Mouse (Mus musculus) lung, embryonic 16.5 days (tissue): ENCODE measurements around the gene Nos2. TPM values are rescaled to one million over a fixed set of nuclear protein-coding genes. Genes with fewer than 3 reads are reported as not detected.

Experiments
- ATAC-seq: fragments of 200-750 bp; cut with Nextera tagmentation; 2 replicates; pipeline ENCODE4 v1.8.0; 2017; ENCODE audit warnings: low read depth, mild to moderate bottlenecking, moderate library complexity
- H3K27ac ChIP-seq: fragments of 300-500 bp; sonication (generic); 2 replicates; pipeline ENCODE4 v1.5.1; 2014; ENCODE audit warnings: mild to moderate bottlenecking, control low read depth, low read length
- H3K27me3 ChIP-seq: fragments of 300-500 bp; sonication (generic); 2 replicates; pipeline ENCODE4 v1.6.1; 2014; ENCODE audit warnings: low read depth, low read length, mixed read lengths; ENCODE audit not compliant: control insufficient read depth, insufficient read depth
- H3K36me3 ChIP-seq: fragments of 300-500 bp; sonication (generic); 2 replicates; pipeline ENCODE4 v1.6.1; 2014; ENCODE audit warnings: low read length; ENCODE audit not compliant: control insufficient read depth, insufficient read depth
- H3K4me1 ChIP-seq: fragments of 300-500 bp; sonication (generic); replicated peaks from 2 replicates; pipeline ENCODE4 v1.6.1; 2014; ENCODE audit warnings: low read length, mixed read lengths; ENCODE audit not compliant: control insufficient read depth, insufficient read depth
- H3K4me2 ChIP-seq: fragments of 300-500 bp; sonication (generic); 2 replicates; pipeline ENCODE4 v1.6.1; 2014; ENCODE audit warnings: low read depth, low read length, control low read depth
- H3K4me3 ChIP-seq: fragments of 300-500 bp; sonication (generic); 2 replicates; pipeline ENCODE4 v1.5.1; 2014; ENCODE audit warnings: mild to moderate bottlenecking, low read length, control low read depth
- H3K9ac ChIP-seq: fragments of 300-500 bp; sonication (generic); 2 replicates; pipeline ENCODE4 v1.6.1; 2014; ENCODE audit warnings: low read length, control low read depth
- H3K9me3 ChIP-seq: fragments of 300-500 bp; sonication (generic); 2 replicates; pipeline ENCODE4 v1.6.1; 2016; ENCODE audit warnings: low read length; ENCODE audit not compliant: control insufficient read depth
- WGBS: fragments of 180-500 bp; shearing (Covaris S2); extraction: QIAGEN DNeasy Blood & Tissue Kit; methylation state at CpG from one replicate; pipeline ENCODE4 v1.1.7; 2014; 5-methylcytosine and 5-hydroxymethylcytosine counted together
- polyA plus RNA-seq: library from polyadenylated mRNA; unstranded; fragments of >200 nt; fragmentation: Nextera tagmentation; extraction: Ambion mirVana; gene quantifications from 2 replicates; pipeline ENCODE4 v1.2.1, GENCODE M21; 2015

Nos2 gene
- polyA plus RNA-seq, 1 experiment from 2014 or later, result 5.2 TPM

DNA sequence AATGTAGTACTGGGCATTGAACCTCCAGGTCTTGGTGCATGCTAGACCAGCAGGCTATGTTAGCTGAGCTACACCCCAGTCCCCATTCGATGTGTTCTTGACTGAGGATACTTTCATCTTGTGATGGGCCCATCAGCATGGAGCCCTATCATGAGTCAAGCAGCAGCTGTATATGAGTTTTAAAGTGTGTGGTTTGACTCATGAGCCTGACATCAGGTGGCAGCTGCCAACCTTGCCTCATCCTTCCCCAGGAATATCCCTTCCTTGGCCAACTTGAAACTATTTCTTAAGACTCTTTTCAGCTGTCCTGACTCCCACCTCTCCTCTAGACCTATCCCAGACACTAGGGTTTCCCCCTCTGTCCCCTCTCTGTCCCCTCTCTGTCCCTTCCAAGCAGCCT, 22.5 kb downstream of the Nos2 start:
- Histone ChIP-seq H3K36me3 (no peaks in the 10 kb centered on the region), H3K4me3 (no peak overlapping the region), H3K4me2 (no peak overlapping the region), H3K9me3 (no peaks in the 10 kb centered on the region), H3K27me3 (no peaks in the 10 kb centered on the region), H3K27ac (no peak overlapping the region), H3K4me1 (no peaks in the 10 kb centered on the region), H3K9ac (no peak overlapping the region)
- 81% methylated on average over 1 of the region's 1 CpGs for WGBS
- ATAC-seq, result no peak

DNA sequence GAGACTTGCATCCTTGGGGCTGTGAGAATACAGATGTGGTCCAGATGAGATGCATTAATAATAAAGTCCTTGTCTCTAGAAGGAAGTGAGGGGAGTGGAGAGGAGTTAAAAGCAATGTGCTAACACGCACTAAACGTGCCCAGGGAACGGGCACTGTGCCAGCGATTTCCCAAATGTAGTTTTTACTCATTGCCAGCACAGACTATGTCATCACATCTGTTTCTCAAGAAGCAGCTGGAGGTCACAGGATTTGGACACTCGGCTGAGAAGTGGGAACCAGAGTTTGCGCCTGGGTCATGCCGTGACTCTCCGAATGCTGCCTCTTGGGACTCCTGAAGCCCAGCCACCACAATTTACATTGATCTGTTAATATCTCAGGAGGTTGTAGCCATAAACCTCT, 29.8 kb downstream of the Nos2 start:
- Histone ChIP-seq H3K27me3 (no peaks in the 10 kb centered on the region), H3K9ac (no peak overlapping the region), H3K4me3 (no peak overlapping the region), H3K27ac (no peak overlapping the region), H3K4me1 (no peaks in the 10 kb centered on the region), H3K9me3 (no peaks in the 10 kb centered on the region), H3K36me3 (no peaks in the 10 kb centered on the region), H3K4me2 (no peak overlapping the region)
- ATAC-seq, result no peak
- WGBS, result 56% methylated on average over 8 of the region's 8 CpGs

DNA sequence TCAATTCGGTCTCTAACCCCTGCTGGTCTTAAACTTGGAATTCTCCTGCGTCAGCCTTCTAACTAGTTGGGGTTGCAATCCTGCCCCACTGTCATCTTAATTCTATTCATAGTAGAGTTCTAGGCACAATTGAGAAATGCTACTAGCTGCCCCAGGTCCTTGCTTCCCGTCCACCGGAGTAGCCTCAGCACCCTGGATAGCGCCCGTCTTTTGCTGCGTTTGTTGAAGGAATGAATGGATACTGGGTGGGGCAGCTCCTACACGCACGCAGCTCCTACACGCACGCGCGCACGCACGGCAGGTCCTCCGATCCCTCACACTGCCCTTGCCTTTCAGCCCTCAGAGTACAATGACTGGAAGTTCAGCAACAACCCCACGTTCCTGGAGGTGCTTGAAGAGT, 31.9 kb downstream of the Nos2 start:
- H3K4me2 ChIP-seq, result no peak overlapping the region
- 8% methylated on average over 17 of the region's 17 CpGs for WGBS
- H3K36me3 ChIP-seq, result no peaks in the 10 kb centered on the region
- H3K9me3 ChIP-seq, result no peaks in the 10 kb centered on the region
- no peaks in the 10 kb centered on the region for H3K27me3 ChIP-seq
- H3K27ac ChIP-seq, result no peak overlapping the region
- no peak overlapping the region for H3K9ac ChIP-seq
- H3K4me1 ChIP-seq, result no peaks in the 10 kb centered on the region
- no peak overlapping the region for H3K4me3 ChIP-seq
- no peak for ATAC-seq

DNA sequence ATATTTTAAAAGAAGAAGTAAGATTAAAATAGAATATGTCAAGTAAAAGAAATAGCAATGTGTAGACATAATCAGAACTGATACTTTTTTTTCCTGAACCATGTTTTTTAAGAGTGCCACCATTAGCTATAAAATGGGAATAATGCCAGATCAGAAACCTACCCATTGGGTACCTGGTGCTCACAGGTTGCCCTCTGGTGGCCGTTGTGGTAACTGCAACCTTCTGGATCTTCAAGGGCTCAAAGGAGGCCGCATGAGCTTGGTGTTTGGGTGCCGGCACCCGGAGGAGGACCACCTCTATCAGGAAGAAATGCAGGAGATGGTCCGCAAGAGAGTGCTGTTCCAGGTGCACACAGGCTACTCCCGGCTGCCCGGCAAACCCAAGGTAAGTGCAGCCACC, 35.7 kb downstream of the Nos2 start:
- Histone ChIP-seq H3K4me2 (no peak overlapping the region), H3K4me1 (no peaks in the 10 kb centered on the region), H3K9me3 (no peaks in the 10 kb centered on the region), H3K4me3 (no peak overlapping the region), H3K9ac (no peak overlapping the region), H3K36me3 (no peaks in the 10 kb centered on the region), H3K27me3 (no peaks in the 10 kb centered on the region), H3K27ac (no peak overlapping the region)
- 14% methylated on average over 7 of the region's 7 CpGs for WGBS
- ATAC-seq, result no peak

DNA sequence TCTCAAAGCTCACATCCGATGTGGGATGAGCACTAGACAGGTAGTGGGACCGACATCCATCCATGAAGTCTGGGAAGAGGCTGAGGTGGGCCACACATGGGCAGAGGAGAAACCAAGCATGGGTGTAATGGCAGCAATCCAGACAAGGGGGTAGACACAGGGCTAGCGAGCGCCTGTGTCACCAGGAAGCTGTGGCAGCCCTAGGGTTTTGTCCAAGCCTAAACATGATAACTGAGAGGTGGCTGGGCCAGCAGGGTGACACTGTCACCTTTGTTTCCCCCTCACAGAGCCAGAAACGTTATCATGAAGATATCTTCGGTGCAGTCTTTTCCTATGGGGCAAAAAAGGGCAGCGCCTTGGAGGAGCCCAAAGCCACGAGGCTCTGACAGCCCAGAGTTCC, 38.8 kb downstream of the Nos2 start:
- no peak for ATAC-seq
- H3K36me3 ChIP-seq, result no peaks in the 10 kb centered on the region
- no peak overlapping the region for H3K27ac ChIP-seq
- no peaks in the 10 kb centered on the region for H3K9me3 ChIP-seq
- H3K9ac ChIP-seq, result no peak overlapping the region
- no peaks in the 10 kb centered on the region for H3K27me3 ChIP-seq
- H3K4me3 ChIP-seq, result no peak overlapping the region
- H3K4me2 ChIP-seq, result no peak overlapping the region
- no peaks in the 10 kb centered on the region for H3K4me1 ChIP-seq
- 61% methylated on average over 8 of the region's 8 CpGs for WGBS

DNA sequence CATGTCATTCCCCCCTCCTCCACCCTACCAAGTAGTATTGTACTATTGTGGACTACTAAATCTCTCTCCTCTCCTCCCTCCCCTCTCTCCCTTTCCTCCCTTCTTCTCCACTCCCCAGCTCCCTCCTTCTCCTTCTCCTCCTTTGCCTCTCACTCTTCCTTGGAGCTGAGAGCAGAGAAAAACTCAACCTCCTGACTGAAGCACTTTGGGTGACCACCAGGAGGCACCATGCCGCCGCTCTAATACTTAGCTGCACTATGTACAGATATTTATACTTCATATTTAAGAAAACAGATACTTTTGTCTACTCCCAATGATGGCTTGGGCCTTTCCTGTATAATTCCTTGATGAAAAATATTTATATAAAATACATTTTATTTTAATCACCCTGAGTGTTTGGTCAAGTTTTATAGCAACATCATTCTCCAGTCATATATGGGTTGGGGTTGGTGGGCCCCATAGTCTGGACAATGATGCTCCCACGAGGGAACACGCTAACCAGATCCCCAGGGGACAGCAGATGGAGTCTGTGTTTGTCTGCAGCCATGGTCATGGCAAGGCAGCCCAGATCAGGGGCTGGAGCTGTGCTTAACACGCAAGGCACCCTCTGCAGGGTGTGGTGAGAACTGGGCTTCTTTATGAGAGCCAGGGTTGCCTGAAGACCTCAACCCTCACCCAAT, 39.4 kb downstream of the Nos2 start:
- ATAC-seq, result no peak
- H3K9me3 ChIP-seq, result no peaks in the 10 kb centered on the region
- H3K4me3 ChIP-seq, result no peak overlapping the region
- no peaks in the 10 kb centered on the region for H3K4me1 ChIP-seq
- H3K9ac ChIP-seq, result no peak overlapping the region
- H3K27me3 ChIP-seq, result no peaks in the 10 kb centered on the region
- no peaks in the 10 kb centered on the region for H3K36me3 ChIP-seq
- 52% methylated on average over 5 of the region's 5 CpGs for WGBS
- no peak overlapping the region for H3K4me2 ChIP-seq
- H3K27ac ChIP-seq, result no peak overlapping the region

DNA sequence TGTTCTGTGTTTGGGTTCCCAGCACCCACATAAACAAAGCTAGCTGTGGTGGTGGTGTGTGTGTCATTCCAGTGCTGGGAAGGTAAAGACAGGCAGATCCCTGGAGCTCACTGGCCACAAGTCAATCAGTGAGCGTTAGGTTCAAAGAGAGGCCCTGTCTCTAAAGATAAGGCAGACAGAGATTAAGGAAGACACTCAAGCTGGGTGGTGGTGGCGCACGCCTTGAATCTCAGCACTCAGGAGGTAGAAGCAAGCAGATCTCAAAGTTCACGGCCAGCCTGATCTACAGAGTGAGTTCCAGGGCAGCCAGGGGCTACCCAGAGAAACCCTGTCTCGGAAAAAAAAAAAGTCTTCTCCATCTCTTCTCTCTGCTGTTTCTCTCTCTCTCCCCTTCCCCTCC, 40.6 kb downstream of the Nos2 start:
- Histone ChIP-seq H3K36me3 (no peaks in the 10 kb centered on the region), H3K27me3 (no peaks in the 10 kb centered on the region), H3K27ac (no peak overlapping the region), H3K9ac (no peak overlapping the region), H3K9me3 (no peaks in the 10 kb centered on the region), H3K4me3 (no peak overlapping the region), H3K4me2 (no peak overlapping the region), H3K4me1 (no peaks in the 10 kb centered on the region)
- no peak for ATAC-seq
- WGBS, result 43% methylated on average over 5 of the region's 5 CpGs

DNA sequence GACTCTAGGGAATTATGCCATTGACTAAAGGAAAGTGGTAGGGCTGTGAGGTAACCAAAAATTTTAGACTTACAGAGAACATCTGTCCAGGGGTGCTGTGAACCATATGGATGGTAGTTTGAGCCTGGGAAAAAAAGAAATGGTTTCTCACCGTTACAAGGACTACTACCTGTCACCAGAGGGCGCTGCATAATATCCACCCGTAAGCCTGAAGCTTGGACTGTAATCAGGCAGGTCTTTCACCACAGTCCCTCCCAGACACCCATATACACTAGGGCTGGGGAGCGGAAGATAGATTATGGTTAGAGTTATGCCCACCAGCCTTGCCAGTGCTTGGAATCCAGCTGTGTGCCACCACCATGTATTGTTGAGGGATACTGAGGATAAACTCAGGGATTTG, 46.8 kb downstream of the Nos2 start:
- H3K4me2 ChIP-seq, result no peak overlapping the region
- no peak for ATAC-seq
- no peaks in the 10 kb centered on the region for H3K4me1 ChIP-seq
- no peak overlapping the region for H3K4me3 ChIP-seq
- H3K9me3 ChIP-seq, result no peaks in the 10 kb centered on the region
- no peak overlapping the region for H3K27ac ChIP-seq
- H3K36me3 ChIP-seq, result no peaks in the 10 kb centered on the region
- no peak overlapping the region for H3K9ac ChIP-seq
- 19% methylated on average over 4 of the region's 4 CpGs for WGBS
- no peaks in the 10 kb centered on the region for H3K27me3 ChIP-seq

DNA sequence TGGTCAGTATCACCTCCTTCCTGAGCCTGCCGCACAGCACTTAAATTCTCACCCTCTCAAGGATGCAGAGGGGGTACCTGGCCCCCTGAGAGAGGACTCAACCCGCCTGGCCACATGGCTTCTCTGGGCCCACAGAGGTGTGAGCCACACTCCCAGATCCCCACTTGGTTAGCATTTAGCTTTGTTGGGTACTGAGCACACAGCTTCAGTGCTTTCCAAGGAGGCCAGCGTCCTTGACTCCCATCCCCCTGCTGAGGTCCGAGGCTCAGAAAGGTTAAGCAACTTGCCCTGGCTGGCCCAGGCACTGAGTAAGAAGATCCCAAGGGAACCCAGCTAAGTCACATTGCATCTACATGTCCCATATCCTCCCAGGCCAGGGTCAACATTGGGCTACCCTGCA, 47.5 kb downstream of the Nos2 start:
- H3K4me1 ChIP-seq, result peaks cover 4% of the 10 kb centered on the region; the same call in 1 of the 2 replicates
- no peak overlapping the region for H3K27ac ChIP-seq
- H3K4me2 ChIP-seq, result no peak overlapping the region
- no peaks in the 10 kb centered on the region for H3K36me3 ChIP-seq
- no peak for ATAC-seq
- H3K27me3 ChIP-seq, result no peaks in the 10 kb centered on the region
- H3K9ac ChIP-seq, result no peak overlapping the region
- H3K9me3 ChIP-seq, result no peaks in the 10 kb centered on the region
- WGBS, result 59% methylated on average over 4 of the region's 4 CpGs
- H3K4me3 ChIP-seq, result no peak overlapping the region

DNA sequence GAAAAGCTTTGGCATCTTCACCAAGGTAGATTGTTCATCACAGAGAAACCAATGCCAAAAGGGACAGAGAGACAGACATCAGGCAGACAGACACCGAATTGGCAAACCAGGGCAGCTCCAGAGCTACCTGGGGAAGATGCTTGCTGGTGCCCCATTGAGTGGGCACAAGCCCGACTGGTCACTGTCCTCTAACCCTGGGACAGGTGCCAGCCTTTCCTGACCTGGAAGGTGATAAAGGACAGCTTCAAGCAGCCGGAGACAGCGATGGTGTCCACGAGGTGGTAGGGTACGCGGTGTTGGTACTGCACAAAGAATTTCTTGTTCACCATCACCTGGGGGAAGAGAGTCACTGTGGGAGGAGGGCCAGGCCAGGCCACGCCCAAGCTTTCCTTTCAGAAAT, 50.5 kb downstream of the Nos2 start:
- Histone ChIP-seq H3K27ac (no peak overlapping the region), H3K4me1 (peaks cover 4% of the 10 kb centered on the region; the same call in 1 of the 2 replicates), H3K4me3 (no peak overlapping the region), H3K9me3 (no peaks in the 10 kb centered on the region), H3K9ac (no peak overlapping the region), H3K27me3 (no peaks in the 10 kb centered on the region), H3K4me2 (no peak overlapping the region), H3K36me3 (no peaks in the 10 kb centered on the region)
- WGBS, result 74% methylated on average over 8 of the region's 8 CpGs
- no peak for ATAC-seq
